Mouse (Mus musculus) thymus, adult 2 months (tissue): ENCODE results near the gene Sik3.

ENCODE experiments used
- CTCF ChIP-seq: fragments of 200-500 bp; IDR thresholded peaks from 2 replicates; pipeline ENCODE4 v1.5.1; 2012; ENCODE audit warnings: mild to moderate bottlenecking, control low read depth, low read length, moderate library complexity, borderline replicate concordance; ENCODE audit not compliant: control insufficient read depth, poor library complexity, insufficient read depth; ENCODE audit errors: extremely low read depth
- POLR2A ChIP-seq: fragments of 200-500 bp; IDR thresholded peaks from 2 replicates; pipeline ENCODE4 v1.6.1; 2012; ENCODE audit warnings: mild to moderate bottlenecking, low read length, control low read depth, moderate library complexity; ENCODE audit not compliant: control insufficient read depth, poor library complexity, insufficient read depth; ENCODE audit errors: extremely low read depth

DNA sequence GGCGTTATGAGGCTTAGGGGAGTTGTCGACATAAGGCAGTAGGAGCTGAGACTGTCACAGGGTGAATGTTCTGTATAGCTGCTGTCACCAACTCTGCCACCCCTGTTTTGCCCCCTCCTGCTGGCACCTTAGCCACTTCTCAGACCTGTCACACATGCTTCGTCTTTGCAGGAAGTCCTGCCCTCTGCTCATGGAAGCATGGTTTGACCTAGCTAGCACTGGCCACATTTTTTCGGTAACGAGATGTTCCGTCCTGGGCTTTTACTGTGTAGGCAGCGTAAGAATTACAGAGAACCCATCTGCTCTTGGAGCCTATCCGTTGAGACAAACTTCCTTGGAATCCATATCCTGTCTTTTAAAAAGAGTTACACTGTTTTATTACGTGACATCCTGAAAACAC lies 110.1 kb downstream of the Sik3 start:
- TF ChIP-seq CTCF (no peak), POLR2A (no peak)
